Mouse (Mus musculus) fibroblast of lung, adult 2 months (primary cell): ENCODE data around the gene Trpt1.

ENCODE experiments used
- DNase-seq: peaks from one replicate; pipeline ENCODE4 v3.0.0-alpha.2; 2011; ENCODE audit warnings: low read depth

Gene Trpt1

DNA sequence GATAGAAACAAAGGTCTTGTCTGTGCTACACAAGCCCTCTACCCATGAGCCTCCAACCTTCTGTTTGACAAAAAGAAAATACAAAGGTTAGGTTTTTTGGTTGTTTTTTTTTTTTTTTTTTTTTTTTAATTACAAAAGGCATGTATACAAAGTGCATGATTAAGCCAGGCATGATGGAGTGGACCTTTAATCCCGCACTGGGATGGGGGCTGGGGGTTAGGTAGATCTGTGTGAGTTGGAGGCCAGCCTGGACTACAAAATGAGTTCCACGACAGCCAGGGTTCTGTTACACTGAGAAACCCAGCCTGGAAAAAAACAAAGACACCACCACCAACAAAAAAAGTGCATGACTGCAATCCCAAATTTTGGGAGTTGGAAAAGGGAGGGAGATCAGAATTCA lies 45.2 kb downstream of the Trpt1 start:
- DNase-seq, result no peak

GRCm38 (mm10) chr19:7044279-7044678 lies 48.3 kb downstream of the Trpt1 start:
- no peak for DNase-seq

GRCm38 (mm10) chr19:7044706-7045105 lies 48.8 kb downstream of the Trpt1 start:
- no peak for DNase-seq
